8 mouse cellular contexts compared by ENCODE assay signal in genomic region chr13:107954100-107954444, GRCm38 (mm10).
A peak's percentile ranks its signal among the peaks of the same experiment; 100 is the strongest.
DNase-seq lines count a peak whose midpoint lies in the region; ATAC-seq and TF ChIP-seq lines count a peak whose summit lies in the region.

No protein-coding gene starts in this region.

- H3K27me3 ChIP-seq in lung, postnatal 0 days (replicated peaks; ENCODE audit: insufficient read depth, low read length), result no peaks in the 10 kb centered on the region
- H3K27me3 ChIP-seq in neural tube, embryonic 11.5 days (ENCODE audit: control insufficient read depth, insufficient read depth, low read length), result no peaks in the 10 kb centered on the region

- no peak for TF ChIP-seq CTCF in lung, postnatal 0 days (IDR thresholded peaks at IDR 0.05)

- peak; percentile 42 for DNase-seq in embryo, embryonic 9.5 days (ENCODE audit: extremely low spot score)
- no peak for DNase-seq in embryo, embryonic 10.5 days (ENCODE audit: low spot score)
- DNase-seq in lung, postnatal 0 days (ENCODE audit: low spot score), result no peak
- DNase-seq in lung, adult 18-20 months, result no peak
- DNase-seq in induced T-regulatory cell, adult 2 months (ENCODE audit: low read depth), result peak; percentile 39
- peak; percentile 29 for DNase-seq in neural tube, embryonic 11.5 days (ENCODE audit: low spot score)
- no peak for DNase-seq in adrenal gland, adult 8-10 months
- DNase-seq in kidney, postnatal 14 days, result no peak

- H3K27ac ChIP-seq in lung, postnatal 0 days (ENCODE audit: low read length), result 0 out of 2 replicates have a peak overlapping the region, but pooled peaks have one; percentile 1
- H3K27ac ChIP-seq in neural tube, embryonic 11.5 days (ENCODE audit: low read depth, low read length), result peak overlapping the region; percentile 89

- H3K4me3 ChIP-seq in lung, postnatal 0 days (ENCODE audit: low read depth, low read length), result no peak overlapping the region
- no peak overlapping the region for H3K4me3 ChIP-seq in neural tube, embryonic 11.5 days (ENCODE audit: low read depth, low read length)

- ATAC-seq in lung, postnatal 0 days, result peak; percentile 56; the same call in 1 of the 2 replicates
- ATAC-seq in neural tube, embryonic 11.5 days (ENCODE audit: insufficient read depth, low FRiP score, low TSS enrichment), result no peak

- no peak overlapping the region for H3K9ac ChIP-seq in lung, postnatal 0 days (replicated peaks; ENCODE audit: low read depth)
- H3K9ac ChIP-seq in neural tube, embryonic 11.5 days (ENCODE audit: low read length), result no peak overlapping the region

- H3K4me1 ChIP-seq in lung, postnatal 0 days (ENCODE audit: insufficient read depth, low read depth, low read length), result peaks cover 8% of the 10 kb centered on the region; the same call in 1 of the 2 replicates
- H3K4me1 ChIP-seq in neural tube, embryonic 11.5 days (ENCODE audit: control insufficient read depth, insufficient read depth, low read length), result peaks cover 13% of the 10 kb centered on the region

- 30% methylated on average over 9 of the region's 9 CpGs for WGBS in lung, postnatal 0 days
- WGBS in neural tube, embryonic 11.5 days, result 22% methylated on average over 9 of the region's 9 CpGs

- H3K4me2 ChIP-seq in lung, postnatal 0 days (replicated peaks; ENCODE audit: low read depth, low read length), result no peak overlapping the region
- H3K4me2 ChIP-seq in neural tube, embryonic 11.5 days (ENCODE audit: low read depth), result no peak overlapping the region

- H3K36me3 ChIP-seq in lung, postnatal 0 days (ENCODE audit: insufficient read depth, low read length), result no peaks in the 10 kb centered on the region
- H3K36me3 ChIP-seq in neural tube, embryonic 11.5 days (ENCODE audit: control insufficient read depth, insufficient read depth, low read length), result no peaks in the 10 kb centered on the region

- no peaks in the 10 kb centered on the region for H3K9me3 ChIP-seq in lung, postnatal 0 days (ENCODE audit: low read length)
- H3K9me3 ChIP-seq in neural tube, embryonic 11.5 days (ENCODE audit: control insufficient read depth, low read length), result no peaks in the 10 kb centered on the region

- TF ChIP-seq EP300 in lung, postnatal 0 days (IDR thresholded peaks at IDR 0.05), result no peak

Comparison
In these comparisons a context has a peak if more than half of its experiments do, and no peak if none do; other contexts are left out.
1. DNase-seq: peak in embryo, embryonic 9.5 days (single experiment), induced T-regulatory cell, adult 2 months (single experiment) and neural tube, embryonic 11.5 days (single experiment); none in embryo, embryonic 10.5 days (single experiment), lung, postnatal 0 days (single experiment), lung, adult 18-20 months (0 of 2), adrenal gland, adult 8-10 months (single experiment) and kidney, postnatal 14 days (single experiment).